Mouse (Mus musculus) left cerebral cortex, postnatal 10 days (tissue): ENCODE measurements around the gene Mpp6. TPM values are rescaled to one million over a fixed set of nuclear protein-coding genes. Genes with fewer than 3 reads are reported as not detected.

Source experiments
- DNase-seq, 2 experiments: peaks; one replicate each; pipeline ENCODE4 v3.0.0; 2021 to 2022; ENCODE audit warnings: low spot score in 2 of 2, mixed read lengths in 1 of 2; ENCODE audit errors: extremely low spot score in 1 of 2
- intact Hi-C: fragments of 180-260 bp; cut with DNase I; formaldehyde crosslinking; loops from one replicate; pipeline ENCODE4 v1.15.1; 2025
- total RNA-seq, 2 experiments: library from RNA; stranded (reverse); gene quantifications; 2 replicates each; pipeline ENCODE4 v1.2.3; 2021

Gene Mpp6
- total RNA-seq: 100 to 1,000 TPM; 103 to 112 TPM

- DNase-seq: peak; percentile 54 to 90
- intact Hi-C loops: loop anchor here (2.0 to 5.0 kb wide), 5 partner anchors 67 to 591 kb away; no protein-coding TSS in a partner anchor
Measured at GRCm38 (mm10) chr6:50109757-50110378, at the start of gene Mpp6. Gene Mpp6 (plus strand): TSS chr6:50110241.

- intact Hi-C loops: no loop called here
- DNase-seq: no peak
Measured at GRCm38 (mm10) chr6:50066172-50066571, 43.9 kb upstream of the Mpp6 start.

- no peak for DNase-seq
- intact Hi-C loops: no loop called here
Measured at GRCm38 (mm10) chr6:50068490-50068889, 41.6 kb upstream of the Mpp6 start.

- intact Hi-C loops: no loop called here
- no peak for DNase-seq
Measured at GRCm38 (mm10) chr6:50075248-50075647, 34.8 kb upstream of the Mpp6 start.

- DNase-seq: no peak
- intact Hi-C loops: no loop called here
Measured at GRCm38 (mm10) chr6:50076473-50076872, 33.6 kb upstream of the Mpp6 start.

- no peak for DNase-seq
- intact Hi-C loops: no loop called here
Measured at GRCm38 (mm10) chr6:50080431-50080830, 29.6 kb upstream of the Mpp6 start.

- no peak for DNase-seq
- intact Hi-C loops: no loop called here
Measured at GRCm38 (mm10) chr6:50085206-50085605, 24.8 kb upstream of the Mpp6 start.

- DNase-seq: no peak
- intact Hi-C loops: no loop called here
Measured at GRCm38 (mm10) chr6:50089333-50089732, 20.7 kb upstream of the Mpp6 start.

- no peak for DNase-seq
- intact Hi-C loops: no loop called here
Measured at GRCm38 (mm10) chr6:50090221-50090620, 19.8 kb upstream of the Mpp6 start.

GRCm38 (mm10) chr6:50091462-50092154 lies 18.4 kb upstream of the Mpp6 start:
- no peak for DNase-seq
- intact Hi-C loops: no loop called here

GRCm38 (mm10) chr6:50109201-50109756 lies 762 bp upstream of the Mpp6 start:
- intact Hi-C loops: no loop called here
- no peak for DNase-seq

GRCm38 (mm10) chr6:50110379-50110941 lies 419 bp downstream of the Mpp6 start:
- DNase-seq: peak in 1 of 2 experiments; percentile 16
- intact Hi-C loops: loop anchor here (2.0 to 5.0 kb wide), 5 partner anchors 67 to 592 kb away; no protein-coding TSS in a partner anchor

- intact Hi-C loops: loop anchor here (2.0 to 5.0 kb wide), 5 partner anchors 66 to 592 kb away; no protein-coding TSS in a partner anchor
- no peak for DNase-seq
Measured at GRCm38 (mm10) chr6:50111111-50111655, 1.1 kb downstream of the Mpp6 start.

- intact Hi-C loops: loop anchor here (5.0 kb wide), 4 partner anchors 65 to 430 kb away; no protein-coding TSS in a partner anchor
- peak; percentile 94 to 97 for DNase-seq
Measured at GRCm38 (mm10) chr6:50112775-50113174, 2.7 kb downstream of the Mpp6 start.

- DNase-seq: no peak
- intact Hi-C loops: loop anchor here (5.0 kb wide), 4 partner anchors 63 to 428 kb away; no protein-coding TSS in a partner anchor
Measured at GRCm38 (mm10) chr6:50114280-50114679, 4.2 kb downstream of the Mpp6 start.

- intact Hi-C loops: no loop called here
- no peak for DNase-seq
Measured at GRCm38 (mm10) chr6:50120931-50121330, 10.9 kb downstream of the Mpp6 start.

GRCm38 (mm10) chr6:50122835-50123234 lies 12.8 kb downstream of the Mpp6 start:
- no peak for DNase-seq
- intact Hi-C loops: no loop called here

- no peak for DNase-seq
- intact Hi-C loops: no loop called here
Measured at GRCm38 (mm10) chr6:50124197-50124596, 14.2 kb downstream of the Mpp6 start.

- DNase-seq: no peak
- intact Hi-C loops: no loop called here
Measured at GRCm38 (mm10) chr6:50126331-50126730, 16.3 kb downstream of the Mpp6 start.
